Mouse (Mus musculus): ENCODE data around the gene Tmcc1.

DNA sequence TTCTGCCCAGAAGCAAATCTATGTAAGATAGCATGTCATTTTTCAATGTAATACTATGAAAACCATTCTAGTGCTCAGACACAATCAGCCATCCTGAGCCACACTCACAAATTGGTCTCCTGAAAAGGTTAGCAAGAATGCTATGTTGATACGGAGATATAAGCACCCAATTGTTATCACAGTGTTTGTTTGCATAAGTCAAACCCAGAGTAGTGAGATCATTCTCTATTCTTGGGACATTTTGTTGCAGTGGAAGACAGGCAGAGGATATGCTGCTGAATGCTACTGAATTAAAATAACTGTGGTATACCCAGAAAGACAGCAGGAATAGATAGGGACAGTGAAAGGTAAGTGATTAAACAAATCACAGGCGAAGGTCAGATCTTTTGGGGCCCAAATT is 149.2 kb downstream of the Tmcc1 start:
- TF ChIP-seq CTCF (IDR thresholded peaks at IDR 0.05; ENCODE audit: extremely low read depth, insufficient read depth, low read length) (no peak), POLR2A (IDR thresholded peaks at IDR 0.05; ENCODE audit: extremely low read depth, insufficient read depth, low read length) (no peak)
